Mouse (Mus musculus) adrenal gland, adult (tissue): ENCODE measurements around the gene Aip.
A peak's percentile ranks its signal among the peaks of the same experiment; 100 is the strongest.
"Not testable (repeated sequence)": the region's sequence is repeated elsewhere in the genome, so short reads cannot be mapped to it uniquely, and the experiment has no call there.

ENCODE experiments used
- DNase-seq, 2 experiments: peaks; one replicate each; pipeline ENCODE4 v3.0.0; 2022 to 2023; ENCODE audit warnings: low spot score in 1 of 2; ENCODE audit not compliant: inconsistent age in 2 of 2

The Aip gene

GRCm38 (mm10) chr19:4068242-4068641 lies 57.4 kb downstream of the Aip start:
- DNase-seq = not testable (repeated sequence)

- DNase-seq = no peak
Measured at GRCm38 (mm10) chr19:4066877-4067276, 58.8 kb downstream of the Aip start.

GRCm38 (mm10) chr19:4066280-4066679 lies 59.4 kb downstream of the Aip start:
- DNase-seq = peak in 1 of 2 experiments; percentile 32

- DNase-seq = peak in 1 of 2 experiments; percentile 52
Measured at GRCm38 (mm10) chr19:4064501-4064900, 61.2 kb downstream of the Aip start.
